Mouse (Mus musculus) midbrain, embryonic 12.5 days (tissue): ENCODE results near the gene Prdx1. TPM values are rescaled to one million over a fixed set of nuclear protein-coding genes. Genes with fewer than 3 reads are reported as not detected.
"Not testable (repeated sequence)": the region's sequence is repeated elsewhere in the genome, so short reads cannot be mapped to it uniquely, and the experiment has no call there.

Source experiments
- ATAC-seq: fragments of 200-750 bp; cut with Nextera tagmentation; 2 replicates; pipeline ENCODE4 v1.8.0; 2017; ENCODE audit warnings: low read depth, moderate TSS enrichment, moderate library complexity; ENCODE audit not compliant: low FRiP score
- H3K27ac ChIP-seq: fragments of 300-500 bp; sonication (generic); replicated peaks from 2 replicates; pipeline ENCODE4 v1.5.1; 2016; ENCODE audit warnings: mild to moderate bottlenecking
- H3K27me3 ChIP-seq: fragments of 300-500 bp; sonication (generic); 2 replicates; pipeline ENCODE4 v1.6.1; 2016; ENCODE audit warnings: mild to moderate bottlenecking
- H3K36me3 ChIP-seq: fragments of 300-500 bp; sonication (generic); 2 replicates; pipeline ENCODE4 v1.6.1; 2016
- H3K4me1 ChIP-seq: fragments of 300-500 bp; sonication (generic); 2 replicates; pipeline ENCODE4 v1.6.1; 2016
- H3K4me2 ChIP-seq: fragments of 300-500 bp; sonication (generic); replicated peaks from 2 replicates; pipeline ENCODE4 v1.6.1; 2016; ENCODE audit warnings: mild to moderate bottlenecking, moderate library complexity
- H3K4me3 ChIP-seq: fragments of 300-500 bp; sonication (generic); 2 replicates; pipeline ENCODE4 v1.5.1; 2016; ENCODE audit warnings: mild to moderate bottlenecking
- H3K9ac ChIP-seq: fragments of 300-500 bp; sonication (generic); replicated peaks from 2 replicates; pipeline ENCODE4 v1.6.1; 2016; ENCODE audit warnings: mild to moderate bottlenecking, moderate library complexity
- H3K9me3 ChIP-seq: fragments of 300-500 bp; sonication (generic); 2 replicates; pipeline ENCODE4 v1.6.1; 2016; ENCODE audit warnings: mild to moderate bottlenecking
- WGBS: fragments of 180-500 bp; shearing (Covaris S2); methylation state at CpG from one replicate; pipeline ENCODE4 v1.1.7; 2016; 5-methylcytosine and 5-hydroxymethylcytosine counted together
- polyA plus RNA-seq: library from polyadenylated mRNA; unstranded; fragments of >200 nt; fragmentation: Nextera tagmentation; extraction: Ambion mirVana; gene quantifications from 2 replicates; pipeline ENCODE4 v1.2.1, GENCODE M21; 2016

Gene Prdx1
- polyA plus RNA-seq, 1 experiment from 2014 or later, result 818 TPM

- no peak for ATAC-seq
- Histone ChIP-seq H3K4me3 (no peak overlapping the region), H3K27me3 (no peaks in the 10 kb centered on the region), H3K9me3 (no peaks in the 10 kb centered on the region), H3K4me2 (no peak overlapping the region), H3K9ac (no peak overlapping the region), H3K36me3 (no peaks in the 10 kb centered on the region), H3K27ac (no peak overlapping the region), H3K4me1 (no peaks in the 10 kb centered on the region)
- WGBS, result 45% methylated on average over 3 of the region's 3 CpGs
Observed at GRCm38 (mm10) chr4:116657971-116658370, 27.4 kb upstream of the Prdx1 start.

GRCm38 (mm10) chr4:116659474-116659873 is 25.9 kb upstream of the Prdx1 start:
- no peak overlapping the region for H3K27ac ChIP-seq
- no peak overlapping the region for H3K4me2 ChIP-seq
- no peak overlapping the region for H3K4me3 ChIP-seq
- no peaks in the 10 kb centered on the region for H3K9me3 ChIP-seq
- 89% methylated on average over 2 of the region's 2 CpGs for WGBS
- H3K4me1 ChIP-seq, result no peaks in the 10 kb centered on the region
- no peak overlapping the region for H3K9ac ChIP-seq
- no peaks in the 10 kb centered on the region for H3K36me3 ChIP-seq
- ATAC-seq, result no peak
- H3K27me3 ChIP-seq, result no peaks in the 10 kb centered on the region

- H3K4me3 ChIP-seq, H3K36me3 ChIP-seq, H3K9ac ChIP-seq, H3K27me3 ChIP-seq, ATAC-seq, H3K4me1 ChIP-seq, H3K27ac ChIP-seq, H3K9me3 ChIP-seq, H3K4me2 ChIP-seq: not testable (repeated sequence)
- WGBS, result 92% methylated on average over 6 of the region's 6 CpGs
Observed at GRCm38 (mm10) chr4:116659916-116660315, 25.4 kb upstream of the Prdx1 start.

GRCm38 (mm10) chr4:116660829-116661228 is 24.5 kb upstream of the Prdx1 start:
- no peaks in the 10 kb centered on the region for H3K27me3 ChIP-seq
- H3K4me3 ChIP-seq, result no peak overlapping the region
- 75% methylated on average over 6 of the region's 6 CpGs for WGBS

GRCm38 (mm10) chr4:116661998-116662397 is 23.3 kb upstream of the Prdx1 start:
- Histone ChIP-seq H3K27ac (no peak overlapping the region), H3K4me1 (no peaks in the 10 kb centered on the region), H3K4me2 (no peak overlapping the region), H3K27me3 (no peaks in the 10 kb centered on the region), H3K4me3 (no peak overlapping the region), H3K9ac (no peak overlapping the region), H3K36me3 (no peaks in the 10 kb centered on the region), H3K9me3 (no peaks in the 10 kb centered on the region)
- ATAC-seq, result no peak
- 92% methylated on average over 1 of the region's 1 CpGs for WGBS

More at GRCm38 (mm10) chr4:116660829-116661228, 24.5 kb upstream of the Prdx1 start:
- no peak for ATAC-seq
- Histone ChIP-seq H3K27ac (no peak overlapping the region), H3K4me1 (no peaks in the 10 kb centered on the region), H3K9me3 (no peaks in the 10 kb centered on the region), H3K9ac (no peak overlapping the region), H3K36me3 (no peaks in the 10 kb centered on the region), H3K4me2 (no peak overlapping the region)

GRCm38 (mm10) chr4:116666625-116667024 is 18.7 kb upstream of the Prdx1 start:
- Histone ChIP-seq H3K9ac (no peak overlapping the region), H3K4me1 (no peaks in the 10 kb centered on the region), H3K27me3 (no peaks in the 10 kb centered on the region), H3K27ac (no peak overlapping the region), H3K36me3 (no peaks in the 10 kb centered on the region), H3K4me2 (no peak overlapping the region), H3K4me3 (no peak overlapping the region), H3K9me3 (no peaks in the 10 kb centered on the region)
- 74% methylated on average over 4 of the region's 4 CpGs for WGBS
- no peak for ATAC-seq

- no peak overlapping the region for H3K4me3 ChIP-seq
- H3K4me2 ChIP-seq, result no peak overlapping the region
- H3K4me1 ChIP-seq, result no peaks in the 10 kb centered on the region
- no peaks in the 10 kb centered on the region for H3K9me3 ChIP-seq
- WGBS, result 67% methylated on average over 3 of the region's 3 CpGs
- H3K36me3 ChIP-seq, result no peaks in the 10 kb centered on the region
- H3K27ac ChIP-seq, result no peak overlapping the region
- ATAC-seq, result no peak
- no peak overlapping the region for H3K9ac ChIP-seq
- H3K27me3 ChIP-seq, result no peaks in the 10 kb centered on the region
Observed at GRCm38 (mm10) chr4:116668145-116668544, 17.2 kb upstream of the Prdx1 start.

- no peak overlapping the region for H3K9ac ChIP-seq
- H3K4me3 ChIP-seq, result no peak overlapping the region
- no peaks in the 10 kb centered on the region for H3K4me1 ChIP-seq
- ATAC-seq, result no peak
- no peaks in the 10 kb centered on the region for H3K36me3 ChIP-seq
- no peaks in the 10 kb centered on the region for H3K9me3 ChIP-seq
- 63% methylated on average over 2 of the region's 2 CpGs for WGBS
- H3K4me2 ChIP-seq, result no peak overlapping the region
- H3K27ac ChIP-seq, result no peak overlapping the region
- no peaks in the 10 kb centered on the region for H3K27me3 ChIP-seq
Observed at GRCm38 (mm10) chr4:116669291-116669690, 16.1 kb upstream of the Prdx1 start.

- ATAC-seq, result no peak
- Histone ChIP-seq H3K4me2 (no peak overlapping the region), H3K9ac (no peak overlapping the region), H3K36me3 (no peaks in the 10 kb centered on the region), H3K4me3 (no peak overlapping the region), H3K9me3 (no peaks in the 10 kb centered on the region), H3K4me1 (no peaks in the 10 kb centered on the region), H3K27ac (no peak overlapping the region), H3K27me3 (no peaks in the 10 kb centered on the region)
- WGBS, result 82% methylated on average over 2 of the region's 2 CpGs
Observed at GRCm38 (mm10) chr4:116672785-116673184, 12.6 kb upstream of the Prdx1 start.

GRCm38 (mm10) chr4:116674761-116675160 is 10.6 kb upstream of the Prdx1 start:
- ATAC-seq, H3K4me2 ChIP-seq, H3K27me3 ChIP-seq, H3K9ac ChIP-seq, H3K9me3 ChIP-seq, H3K4me3 ChIP-seq, H3K4me1 ChIP-seq, H3K27ac ChIP-seq, H3K36me3 ChIP-seq: not testable (repeated sequence)
- 91% methylated on average over 6 of the region's 6 CpGs for WGBS

- Histone ChIP-seq H3K36me3 (no peaks in the 10 kb centered on the region), H3K9me3 (no peaks in the 10 kb centered on the region), H3K27me3 (no peaks in the 10 kb centered on the region), H3K27ac (no peak overlapping the region), H3K9ac (no peak overlapping the region), H3K4me1 (no peaks in the 10 kb centered on the region), H3K4me3 (no peak overlapping the region), H3K4me2 (no peak overlapping the region)
- 87% methylated on average over 3 of the region's 3 CpGs for whole genome bisulfite sequencing
- no peak for ATAC-seq
Observed at GRCm38 (mm10) chr4:116676027-116676426, 9.3 kb upstream of the Prdx1 start.

GRCm38 (mm10) chr4:116677808-116678207 is 7.5 kb upstream of the Prdx1 start:
- Histone ChIP-seq H3K27me3 (no peaks in the 10 kb centered on the region), H3K4me3 (no peak overlapping the region), H3K36me3 (no peaks in the 10 kb centered on the region), H3K9ac (no peak overlapping the region), H3K4me2 (no peak overlapping the region), H3K27ac (no peak overlapping the region), H3K9me3 (no peaks in the 10 kb centered on the region), H3K4me1 (no peaks in the 10 kb centered on the region)
- WGBS, result 82% methylated on average over 1 of the region's 1 CpGs
- no peak for ATAC-seq

GRCm38 (mm10) chr4:116679141-116679540 is 6.2 kb upstream of the Prdx1 start:
- Histone ChIP-seq H3K36me3 (no peaks in the 10 kb centered on the region), H3K27me3 (no peaks in the 10 kb centered on the region), H3K4me3 (no peak overlapping the region), H3K27ac (no peak overlapping the region), H3K4me1 (no peaks in the 10 kb centered on the region), H3K4me2 (no peak overlapping the region), H3K9ac (no peak overlapping the region), H3K9me3 (no peaks in the 10 kb centered on the region)
- WGBS, result 69% methylated on average over 5 of the region's 5 CpGs
- no peak for ATAC-seq
